Mouse (Mus musculus) urinary bladder, postnatal 14 days (tissue): ENCODE results near the gene Adam11.
"Not testable (repeated sequence)": the region's sequence is repeated elsewhere in the genome, so short reads cannot be mapped to it uniquely, and the experiment has no call there.

Source experiments
- DNase-seq: peaks from one replicate; pipeline ENCODE4 v3.0.0; 2021; ENCODE audit warnings: low spot score

The Adam11 gene

GRCm38 (mm10) chr11:102761309-102762210, at the start of gene Adam11:
Gene Adam11 (plus strand): TSS chr11:102761439.
- no peak for DNase-seq

DNA sequence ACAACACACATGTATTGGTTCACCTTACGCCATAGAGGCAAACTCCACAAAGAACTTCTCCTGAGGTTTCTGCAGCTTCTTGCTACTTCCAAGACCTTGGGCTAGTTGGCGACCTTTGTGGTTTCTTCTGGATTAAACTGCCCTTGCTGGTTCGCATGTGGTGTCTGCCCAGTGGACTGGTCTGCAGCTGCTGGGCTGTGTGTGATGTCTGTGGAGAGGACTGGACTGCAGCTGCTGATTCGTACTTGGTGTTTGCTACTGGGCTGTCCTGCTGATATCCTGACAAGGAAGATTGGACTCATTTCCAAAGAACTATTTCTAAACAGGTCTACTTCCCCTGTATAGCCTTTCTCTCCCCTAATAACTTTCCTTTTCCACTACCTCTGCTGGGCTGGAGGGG, 48.8 kb upstream of the Adam11 start:
- no peak for DNase-seq

GRCm38 (mm10) chr11:102714578-102714977, 46.7 kb upstream of the Adam11 start:
- not testable (repeated sequence) for DNase-seq

DNA sequence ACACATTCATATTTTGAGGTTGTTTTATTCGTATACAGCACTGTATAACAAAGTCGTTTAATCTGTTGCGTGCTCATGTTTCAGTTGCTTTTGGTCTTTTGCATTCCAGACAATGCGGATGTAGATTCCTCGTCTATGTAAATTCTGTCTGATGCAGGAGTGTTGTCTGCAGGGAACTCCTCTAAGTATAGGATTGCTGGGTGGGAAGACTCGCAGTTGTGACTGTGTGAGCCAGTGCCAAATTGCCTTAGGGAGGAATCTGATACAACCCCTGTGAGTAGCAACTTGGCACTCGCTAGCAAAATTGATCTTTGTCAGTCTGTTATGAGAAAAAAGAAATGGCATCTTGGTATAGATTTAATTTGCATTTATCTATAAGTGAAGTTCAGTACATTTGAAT, 45.1 kb upstream of the Adam11 start:
- no peak for DNase-seq

DNA sequence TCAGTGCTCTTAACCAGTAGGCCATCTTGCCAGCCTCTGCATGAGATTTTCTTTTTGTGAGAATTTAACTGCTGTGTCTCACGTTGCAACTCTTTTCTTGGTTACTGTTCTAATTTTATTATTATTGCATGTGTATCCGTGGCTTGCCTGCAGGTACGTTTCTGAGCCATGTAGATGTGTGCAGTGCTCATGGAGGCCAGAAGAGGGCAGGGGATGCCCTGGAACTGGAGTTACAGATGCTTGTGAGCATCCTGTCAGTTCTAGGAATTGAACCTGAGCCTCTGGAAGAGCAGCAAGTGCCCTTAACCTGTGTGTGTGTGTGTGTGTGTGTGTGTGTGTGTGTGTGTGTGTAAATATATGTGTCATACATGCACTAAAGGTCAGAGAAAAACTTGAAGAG, 35.7 kb upstream of the Adam11 start:
- DNase-seq, result no peak

DNA sequence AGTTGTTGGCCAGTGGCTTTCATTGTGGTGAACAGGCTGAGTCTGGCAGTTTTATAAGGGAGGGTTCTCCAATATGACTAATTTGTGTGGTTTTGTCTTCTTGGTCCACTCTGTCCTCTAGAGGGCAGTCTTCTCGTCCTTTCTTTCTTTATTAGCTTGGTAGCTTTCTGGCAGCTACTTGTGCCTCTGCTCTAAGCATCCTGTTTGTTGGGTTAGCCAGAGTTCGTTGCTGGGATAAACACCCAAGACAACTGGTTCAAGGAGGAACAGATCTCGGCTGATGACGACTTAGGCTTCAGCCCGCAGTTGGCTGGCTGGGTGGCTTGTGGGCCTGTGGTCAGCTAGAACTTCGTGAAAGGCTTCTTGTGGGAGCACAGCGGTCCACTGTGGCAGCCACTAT, 32.6 kb upstream of the Adam11 start:
- peak; percentile 23 for DNase-seq

GRCm38 (mm10) chr11:102729835-102730234, 31.4 kb upstream of the Adam11 start:
- DNase-seq, result no peak

DNA sequence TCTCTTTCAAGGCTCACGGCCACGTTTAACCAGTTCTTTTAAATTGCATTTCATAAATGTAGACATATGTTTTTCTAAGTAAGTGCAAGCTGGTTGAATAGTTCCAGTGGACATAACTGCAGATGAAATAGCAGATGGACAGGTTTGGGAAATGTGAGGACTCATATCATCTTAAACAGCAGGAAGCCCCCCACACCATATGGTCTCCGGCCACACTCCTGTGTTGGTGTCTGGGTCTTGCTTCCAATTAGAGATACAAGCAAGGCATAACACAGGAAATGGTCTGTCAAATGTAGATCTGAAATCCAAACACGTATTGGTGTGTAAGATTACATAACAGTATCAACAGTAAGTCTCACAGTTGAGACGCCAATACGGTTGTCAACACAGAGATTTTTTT, 29.9 kb upstream of the Adam11 start:
- no peak for DNase-seq

- DNase-seq, result no peak
Observed at GRCm38 (mm10) chr11:102733146-102733545, 28.1 kb upstream of the Adam11 start.

DNA sequence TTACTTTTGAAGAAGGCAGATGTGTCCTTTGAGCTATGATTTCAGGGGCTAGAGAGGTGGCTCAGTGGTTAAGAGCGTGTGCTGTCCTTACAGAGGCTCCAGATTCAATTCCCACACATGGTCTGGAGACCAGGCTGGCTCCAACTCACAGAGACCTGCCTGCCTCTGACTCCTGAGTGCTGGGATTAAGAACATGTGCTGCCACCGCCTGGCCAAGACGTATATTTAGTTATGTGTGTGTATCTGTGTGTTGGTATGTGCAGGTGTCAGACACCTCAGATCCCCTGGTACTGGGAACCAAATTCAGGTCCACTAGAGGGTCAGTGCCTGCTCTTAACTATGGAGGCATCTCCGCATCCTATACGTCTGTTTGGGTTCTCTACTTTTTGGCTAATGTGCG, 26.3 kb upstream of the Adam11 start:
- no peak for DNase-seq

- no peak for DNase-seq
Observed at GRCm38 (mm10) chr11:102738046-102738445, 23.2 kb upstream of the Adam11 start.

- DNase-seq, result peak; percentile 40
Observed at GRCm38 (mm10) chr11:102739278-102739966, 21.8 kb upstream of the Adam11 start.

- no peak for DNase-seq
Observed at GRCm38 (mm10) chr11:102740634-102741033, 20.6 kb upstream of the Adam11 start.

DNA sequence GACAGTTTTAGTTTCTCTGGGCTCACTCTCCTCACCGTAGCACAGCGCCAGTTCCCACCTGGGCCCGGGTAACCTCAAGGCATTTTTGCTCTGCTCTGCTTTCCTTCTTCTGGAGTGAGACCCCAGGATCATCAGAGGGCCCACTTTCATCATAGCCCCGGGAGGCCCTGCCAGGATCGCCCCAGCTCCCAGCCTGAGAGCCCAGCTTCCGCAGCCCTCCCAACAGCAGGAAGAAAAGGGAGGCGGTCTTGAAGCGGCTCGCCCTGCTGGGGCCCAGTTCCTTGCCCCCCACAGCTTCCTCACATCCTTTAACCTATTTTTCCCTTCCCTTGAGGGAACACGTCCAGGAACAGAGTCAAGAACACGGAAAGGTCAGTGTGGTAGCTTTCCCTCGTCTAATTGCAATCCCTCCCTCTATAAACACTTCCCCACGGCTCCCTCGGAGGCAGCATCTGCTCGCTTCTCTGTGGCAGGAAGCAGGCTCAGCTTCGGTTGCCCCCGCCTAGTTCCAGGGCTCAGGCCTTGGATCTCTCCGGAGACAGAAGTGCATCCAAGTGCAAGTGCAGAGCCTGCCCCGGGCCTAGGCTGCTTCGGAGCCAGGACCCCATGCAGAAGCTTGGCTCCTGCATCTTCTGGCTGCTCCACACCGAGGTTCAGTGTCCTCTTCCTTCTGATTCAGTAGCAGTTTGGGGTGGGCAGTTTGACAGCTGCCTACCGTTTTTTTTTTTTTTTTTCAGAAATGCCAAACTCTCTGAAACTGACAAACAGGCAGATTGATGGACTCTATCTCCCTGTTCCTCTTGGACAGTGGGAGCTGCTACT, 19.9 kb upstream of the Adam11 start:
- no peak for DNase-seq

GRCm38 (mm10) chr11:102742066-102742465, 19.2 kb upstream of the Adam11 start:
- DNase-seq, result no peak

DNA sequence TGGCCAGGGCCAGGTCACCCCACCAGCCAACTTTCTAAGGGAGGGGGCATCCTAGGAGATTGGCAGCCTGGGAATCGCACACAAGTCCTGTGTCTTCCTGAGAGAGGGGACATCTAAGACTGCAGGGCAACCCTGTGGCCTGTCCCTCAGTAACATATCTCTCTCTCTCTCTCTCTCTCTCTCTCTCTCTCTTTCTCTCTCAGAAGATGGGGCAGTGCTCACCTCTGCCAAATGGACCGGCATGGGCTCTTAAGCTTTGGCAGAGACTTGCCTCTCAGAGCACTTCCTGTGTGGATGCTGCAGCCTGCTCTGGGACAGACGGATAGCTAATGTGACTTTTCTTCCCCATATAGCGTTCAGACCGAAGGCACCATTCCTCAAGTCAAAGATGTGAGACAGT, 18.4 kb upstream of the Adam11 start:
- no peak for DNase-seq

GRCm38 (mm10) chr11:102744746-102745145, 16.5 kb upstream of the Adam11 start:
- DNase-seq, result no peak

DNA sequence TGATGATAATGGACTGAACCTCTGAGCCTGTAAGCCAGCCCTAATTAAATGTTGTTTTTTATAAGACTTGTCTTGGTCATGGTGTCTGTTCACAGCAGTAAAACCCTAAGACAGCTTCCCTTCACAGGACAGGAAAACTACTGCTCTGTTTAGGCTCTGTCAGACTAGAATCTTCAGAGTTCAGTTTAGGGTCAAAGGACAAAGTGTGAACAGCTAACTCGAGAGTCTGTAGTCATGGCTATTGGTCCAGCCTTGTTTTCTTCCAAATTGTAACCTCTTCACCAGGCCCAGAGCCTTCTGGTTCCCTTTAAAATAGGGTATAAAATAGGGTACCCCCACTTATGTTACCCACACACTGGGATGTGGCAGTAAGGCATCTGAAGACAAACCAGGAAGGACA, 13.4 kb upstream of the Adam11 start:
- DNase-seq, result no peak

DNA sequence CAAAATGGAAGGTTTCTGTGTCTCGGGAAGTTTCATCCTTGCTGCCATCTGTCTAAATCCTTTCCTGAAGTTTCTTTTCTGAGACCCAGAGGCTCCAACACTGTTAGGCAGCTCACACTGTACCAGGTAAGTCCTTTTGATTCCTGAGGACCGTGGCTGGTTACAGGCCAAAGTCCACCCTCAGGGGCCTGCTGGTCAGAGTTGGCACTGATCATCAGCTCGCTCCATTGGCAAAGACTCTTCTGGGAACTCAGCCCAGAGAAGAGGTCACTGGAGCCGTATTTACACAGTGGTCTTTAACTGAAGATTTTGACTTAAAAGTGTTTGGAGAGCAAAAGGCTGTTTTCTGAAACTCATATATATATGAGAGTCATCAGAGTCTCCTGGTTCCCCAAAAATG, 12.9 kb upstream of the Adam11 start:
- DNase-seq, result no peak

- DNase-seq, result no peak
Observed at GRCm38 (mm10) chr11:102749712-102750111, 11.5 kb upstream of the Adam11 start.

DNA sequence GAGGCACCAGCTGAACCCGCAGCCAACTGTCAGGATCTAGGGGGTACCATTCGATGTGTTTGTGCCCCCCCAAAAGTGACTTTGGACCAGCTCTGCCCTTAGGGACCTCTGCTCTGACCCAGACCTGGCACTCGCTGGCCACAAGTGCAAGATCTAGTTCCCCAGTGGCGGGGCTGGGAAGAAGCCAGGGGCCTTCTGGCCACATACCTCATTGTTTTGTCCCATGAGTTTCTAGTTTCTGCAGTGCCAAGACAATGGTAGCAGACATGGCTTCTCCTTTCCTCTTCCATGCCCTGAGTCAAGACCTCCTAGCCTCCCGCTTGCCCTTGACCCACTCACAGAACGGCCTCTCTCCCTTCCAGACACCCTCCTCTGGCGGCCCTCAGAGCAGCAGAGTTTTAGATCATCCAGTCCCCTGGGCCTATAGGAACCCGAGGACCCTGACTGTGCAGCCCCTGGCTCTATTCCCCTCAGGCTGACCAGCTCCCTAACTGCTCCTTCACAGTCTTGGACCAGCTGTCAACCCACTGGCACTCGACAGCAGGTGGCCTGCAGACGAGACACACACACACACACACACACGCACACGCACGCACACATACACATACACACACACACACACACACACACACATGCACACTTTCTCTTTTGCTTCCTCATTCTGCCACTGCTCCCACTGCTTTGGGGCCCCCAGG, 8.2 kb upstream of the Adam11 start:
- no peak for DNase-seq
